Mouse (Mus musculus): Measurements from ENCODE around the gene Kctd21. TPM values are rescaled to one million over a fixed set of nuclear protein-coding genes. Genes with fewer than 3 reads are reported as not detected.

Kctd21 gene
- polyA plus RNA-seq, 1 experiment from 2014 or later, result 2.2 TPM

- H3K9ac ChIP-seq (ENCODE audit: low read depth, low read length), result no peak overlapping the region
- H3K27me3 ChIP-seq (replicated peaks; ENCODE audit: control insufficient read depth, insufficient read depth, low read length), result no peaks in the 10 kb centered on the region
- H3K27ac ChIP-seq (ENCODE audit: low read depth, low read length), result no peak overlapping the region
- no peak for DNase-seq (ENCODE audit: low spot score)
- WGBS, result 89% methylated on average over 7 of the region's 7 CpGs
- H3K4me1 ChIP-seq (replicated peaks; ENCODE audit: control insufficient read depth, insufficient read depth, low read length), result peaks cover 13% of the 10 kb centered on the region
- no peak for ATAC-seq (replicated peaks; ENCODE audit: low FRiP score)
- no peaks in the 10 kb centered on the region for H3K36me3 ChIP-seq (ENCODE audit: control insufficient read depth, insufficient read depth, low read length)
- no peak overlapping the region for H3K4me2 ChIP-seq
- no peaks in the 10 kb centered on the region for H3K9me3 ChIP-seq (ENCODE audit: control insufficient read depth, low read length)
- no peak overlapping the region for H3K4me3 ChIP-seq (ENCODE audit: low read depth, low read length)
Measured at GRCm38 (mm10) chr7:97339623-97340022, 7.5 kb downstream of the Kctd21 start.

DNA sequence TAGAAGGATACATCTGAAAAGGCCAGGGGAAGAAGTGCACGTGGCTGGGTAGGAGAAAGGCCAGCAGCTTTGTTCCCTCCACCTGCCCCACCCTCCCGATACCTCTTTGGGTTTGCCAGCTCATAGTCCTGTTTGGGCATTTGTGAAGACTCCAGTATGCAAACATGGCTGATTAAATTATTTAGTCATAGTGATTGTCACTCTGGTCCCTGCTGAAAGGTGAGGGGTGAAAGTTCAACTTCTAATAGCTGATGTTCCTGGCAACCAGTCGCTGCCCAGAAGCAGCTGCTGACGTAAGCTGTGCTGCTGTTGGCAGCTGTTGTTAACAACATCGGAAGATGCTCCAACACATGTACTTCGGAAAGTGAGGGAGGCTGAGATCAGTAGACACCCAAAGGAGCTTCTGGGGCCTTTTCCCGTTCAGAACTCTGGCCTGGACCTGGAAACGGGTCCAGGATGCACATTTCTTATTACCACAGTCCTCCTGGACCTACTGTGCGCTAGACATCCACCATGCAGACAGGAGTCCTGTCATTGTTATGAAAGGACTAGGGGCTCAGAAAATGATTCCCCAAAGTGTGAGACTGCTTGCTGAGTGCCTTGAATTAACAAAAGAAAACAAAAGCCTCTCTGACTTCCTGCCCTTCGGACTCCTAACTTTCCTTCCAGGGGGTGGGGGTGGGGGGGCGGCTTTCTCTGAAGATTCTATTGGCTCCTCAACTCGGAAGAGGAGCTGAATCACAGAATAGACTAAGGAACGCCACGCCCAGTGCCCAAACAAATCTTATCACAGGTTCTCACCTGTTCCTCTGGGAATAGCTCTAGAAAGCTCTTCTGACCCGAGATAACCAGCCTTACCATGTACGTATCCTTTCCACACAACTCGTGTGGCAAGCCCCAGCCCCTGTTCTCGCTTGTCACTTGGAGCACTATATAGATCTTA lies 9.1 kb downstream of the Kctd21 start:
- 51% methylated on average over 18 of the region's 18 CpGs for WGBS
- H3K9me3 ChIP-seq (ENCODE audit: control insufficient read depth, low read length), result no peaks in the 10 kb centered on the region
- DNase-seq (ENCODE audit: low spot score), result no peak

GRCm38 (mm10) chr7:97342961-97343360 lies 10.8 kb downstream of the Kctd21 start:
- Histone ChIP-seq H3K36me3 (ENCODE audit: control insufficient read depth, insufficient read depth, low read length) (no peaks in the 10 kb centered on the region), H3K4me2 (no peak overlapping the region), H3K27me3 (replicated peaks; ENCODE audit: control insufficient read depth, insufficient read depth, low read length) (no peaks in the 10 kb centered on the region), H3K9ac (ENCODE audit: low read depth, low read length) (no peak overlapping the region), H3K27ac (ENCODE audit: low read depth, low read length) (no peak overlapping the region), H3K9me3 (ENCODE audit: control insufficient read depth, low read length) (no peaks in the 10 kb centered on the region), H3K4me3 (ENCODE audit: low read depth, low read length) (no peak overlapping the region), H3K4me1 (replicated peaks; ENCODE audit: control insufficient read depth, insufficient read depth, low read length) (peaks cover 14% of the 10 kb centered on the region)
- no peak for DNase-seq (ENCODE audit: low spot score)
- ATAC-seq (replicated peaks; ENCODE audit: low FRiP score), result no peak
- 38% methylated on average over 2 of the region's 2 CpGs for WGBS

More for the DNA sequence above, 9.1 kb downstream of the Kctd21 start:
- H3K27me3 ChIP-seq (replicated peaks; ENCODE audit: control insufficient read depth, insufficient read depth, low read length), result no peaks in the 10 kb centered on the region
- H3K27ac ChIP-seq (ENCODE audit: low read depth, low read length), result no peak overlapping the region
- no peak overlapping the region for H3K4me3 ChIP-seq (ENCODE audit: low read depth, low read length)
- no peak; the same call in 1 of the 2 replicates for ATAC-seq (replicated peaks; ENCODE audit: low FRiP score)
- H3K36me3 ChIP-seq (ENCODE audit: control insufficient read depth, insufficient read depth, low read length), result no peaks in the 10 kb centered on the region
- no peak overlapping the region for H3K9ac ChIP-seq (ENCODE audit: low read depth, low read length)
- H3K4me2 ChIP-seq, result no peak overlapping the region
- H3K4me1 ChIP-seq (replicated peaks; ENCODE audit: control insufficient read depth, insufficient read depth, low read length), result peaks cover 13% of the 10 kb centered on the region

DNA sequence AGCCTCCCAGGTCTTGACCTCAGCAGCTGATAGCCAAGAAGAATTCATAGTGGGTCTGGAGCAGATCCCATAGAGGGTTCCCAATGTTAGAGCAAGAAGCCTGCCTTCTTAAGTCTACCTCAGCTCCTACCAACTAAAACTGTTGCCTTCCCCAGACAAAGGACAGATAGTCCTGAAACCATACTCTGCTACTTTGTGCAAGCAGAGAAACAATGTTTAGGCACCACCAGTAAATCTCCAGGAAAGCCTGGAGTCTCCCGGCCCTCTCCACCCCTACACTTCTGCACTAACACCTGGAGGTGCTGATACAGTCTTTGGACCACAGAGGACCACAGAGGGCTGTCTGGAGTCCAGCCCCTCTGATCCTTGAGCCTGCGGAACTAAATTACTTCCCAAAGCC lies 12.5 kb downstream of the Kctd21 start:
- Histone ChIP-seq H3K27ac (ENCODE audit: low read depth, low read length) (no peak overlapping the region), H3K4me3 (ENCODE audit: low read depth, low read length) (no peak overlapping the region), H3K4me1 (replicated peaks; ENCODE audit: control insufficient read depth, insufficient read depth, low read length) (peaks cover 10% of the 10 kb centered on the region; the same call in 1 of the 2 replicates), H3K4me2 (no peak overlapping the region), H3K9ac (ENCODE audit: low read depth, low read length) (no peak overlapping the region), H3K9me3 (ENCODE audit: control insufficient read depth, low read length) (no peaks in the 10 kb centered on the region), H3K36me3 (ENCODE audit: control insufficient read depth, insufficient read depth, low read length) (no peaks in the 10 kb centered on the region), H3K27me3 (replicated peaks; ENCODE audit: control insufficient read depth, insufficient read depth, low read length) (no peaks in the 10 kb centered on the region)
- DNase-seq (ENCODE audit: low spot score) (no peak), ATAC-seq (replicated peaks; ENCODE audit: low FRiP score) (no peak)
- WGBS, result 84% methylated on average over 2 of the region's 2 CpGs

- peaks cover 10% of the 10 kb centered on the region; the same call in 1 of the 2 replicates for H3K4me1 ChIP-seq (replicated peaks; ENCODE audit: control insufficient read depth, insufficient read depth, low read length)
- no peak overlapping the region for H3K27ac ChIP-seq (ENCODE audit: low read depth, low read length)
- no peak overlapping the region for H3K4me2 ChIP-seq
- WGBS, result 66% methylated on average over 10 of the region's 10 CpGs
- no peaks in the 10 kb centered on the region for H3K36me3 ChIP-seq (ENCODE audit: control insufficient read depth, insufficient read depth, low read length)
- H3K9ac ChIP-seq (ENCODE audit: low read depth, low read length), result no peak overlapping the region
- H3K27me3 ChIP-seq (replicated peaks; ENCODE audit: control insufficient read depth, insufficient read depth, low read length), result no peaks in the 10 kb centered on the region
- H3K9me3 ChIP-seq (ENCODE audit: control insufficient read depth, low read length), result no peaks in the 10 kb centered on the region
- DNase-seq (ENCODE audit: low spot score) (no peak), ATAC-seq (replicated peaks; ENCODE audit: low FRiP score) (no peak)
- H3K4me3 ChIP-seq (ENCODE audit: low read depth, low read length), result no peak overlapping the region
Measured at GRCm38 (mm10) chr7:97345229-97345871, 13.2 kb downstream of the Kctd21 start.

DNA sequence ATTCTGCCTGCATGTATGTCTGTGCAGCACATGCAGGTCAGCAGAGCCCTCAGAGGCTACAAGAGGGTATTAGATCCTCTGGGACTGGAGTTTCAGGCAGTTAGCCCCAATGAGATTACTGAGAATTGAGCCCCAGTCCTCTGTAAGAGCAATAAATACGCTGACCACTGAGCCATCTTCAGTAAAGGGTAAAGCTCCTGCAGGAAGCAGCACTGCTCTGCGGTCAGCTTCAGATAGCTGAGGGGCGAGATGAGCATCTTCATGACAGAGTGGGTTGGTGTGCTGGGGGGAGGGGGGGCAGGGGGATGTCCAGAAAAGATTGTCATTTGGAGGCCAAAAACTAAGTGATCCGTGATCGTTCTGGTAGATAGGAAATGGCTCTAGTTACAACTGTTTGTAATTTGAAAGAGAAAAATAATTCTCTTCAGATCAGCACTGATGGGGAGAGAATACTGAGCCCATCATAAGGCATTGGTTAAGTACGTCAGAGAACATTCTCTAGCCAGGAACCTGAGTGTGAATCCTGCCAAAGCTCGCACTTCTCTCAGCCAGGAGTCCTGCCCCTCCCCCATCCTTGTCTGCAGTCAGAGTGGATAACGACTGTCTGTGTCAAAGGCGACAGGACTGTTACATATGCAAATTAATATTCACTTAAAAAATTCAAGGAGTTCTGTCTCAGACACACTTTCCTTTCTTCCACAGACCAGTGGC lies 14.1 kb downstream of the Kctd21 start:
- WGBS, result 52% methylated on average over 9 of the region's 9 CpGs

DNA sequence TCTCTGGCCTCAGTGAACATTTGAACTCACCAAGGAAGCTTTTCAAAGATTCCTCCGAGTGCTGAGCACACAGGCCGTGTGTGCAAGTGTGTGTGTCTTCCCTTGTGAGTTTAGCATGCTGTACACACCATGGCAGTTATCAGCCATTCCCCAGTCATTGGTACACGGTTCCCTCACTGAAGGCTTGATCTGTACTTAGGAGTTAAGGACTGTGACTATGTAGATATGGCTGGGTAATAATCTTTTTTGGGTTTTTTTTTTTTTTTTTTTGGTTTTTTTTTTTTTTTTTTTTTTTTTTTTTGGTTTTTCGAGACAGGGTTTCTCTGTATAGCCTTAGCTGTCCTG lies 14.7 kb downstream of the Kctd21 start:
- WGBS, result 58% methylated on average over 4 of the region's 4 CpGs
- H3K36me3 ChIP-seq (ENCODE audit: control insufficient read depth, insufficient read depth, low read length), result no peaks in the 10 kb centered on the region

More for the DNA sequence above, 14.1 kb downstream of the Kctd21 start:
- ATAC-seq (replicated peaks; ENCODE audit: low FRiP score) (peak; percentile 43), DNase-seq (ENCODE audit: low spot score) (no peak)
- peak overlapping the region; percentile 15; the same call in 1 of the 2 replicates for H3K4me2 ChIP-seq
- no peak overlapping the region for H3K4me3 ChIP-seq (ENCODE audit: low read depth, low read length)
- H3K9me3 ChIP-seq (ENCODE audit: control insufficient read depth, low read length), result no peaks in the 10 kb centered on the region
- no peak overlapping the region for H3K9ac ChIP-seq (ENCODE audit: low read depth, low read length)
- H3K27me3 ChIP-seq (replicated peaks; ENCODE audit: control insufficient read depth, insufficient read depth, low read length), result no peaks in the 10 kb centered on the region
- peak overlapping the region; percentile 9; the same call in 1 of the 2 replicates for H3K27ac ChIP-seq (ENCODE audit: low read depth, low read length)
- no peaks in the 10 kb centered on the region for H3K36me3 ChIP-seq (ENCODE audit: control insufficient read depth, insufficient read depth, low read length)
- H3K4me1 ChIP-seq (replicated peaks; ENCODE audit: control insufficient read depth, insufficient read depth, low read length), result peaks cover 10% of the 10 kb centered on the region; the same call in 1 of the 2 replicates

DNA sequence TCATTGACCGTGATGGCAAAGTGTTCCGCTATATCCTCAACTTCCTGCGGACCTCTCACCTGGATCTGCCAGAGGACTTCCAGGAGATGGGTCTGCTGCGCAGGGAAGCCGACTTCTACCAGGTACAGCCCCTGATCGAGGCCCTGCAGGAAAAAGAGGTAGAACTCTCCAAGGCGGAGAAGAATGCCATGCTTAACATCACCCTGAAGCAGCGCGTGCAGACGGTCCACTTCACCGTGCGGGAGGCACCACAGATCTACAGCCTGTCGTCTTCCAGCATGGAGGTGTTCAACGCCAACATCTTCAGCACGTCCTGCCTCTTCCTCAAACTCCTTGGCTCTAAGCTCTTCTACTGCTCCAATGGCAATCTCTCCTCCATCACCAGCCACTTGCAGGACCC lies 15.3 kb downstream of the Kctd21 start:
- H3K4me1 ChIP-seq (replicated peaks; ENCODE audit: control insufficient read depth, insufficient read depth, low read length), result 0 out of 2 replicates have a peak, but pooled peaks cover 5% of the 10 kb centered on the region
- no peak overlapping the region for H3K4me2 ChIP-seq
- no peaks in the 10 kb centered on the region for H3K27me3 ChIP-seq (replicated peaks; ENCODE audit: control insufficient read depth, insufficient read depth, low read length)
- H3K36me3 ChIP-seq (ENCODE audit: control insufficient read depth, insufficient read depth, low read length), result no peaks in the 10 kb centered on the region
- ATAC-seq (replicated peaks; ENCODE audit: low FRiP score), result no peak
- no peak for DNase-seq (ENCODE audit: low spot score)
- H3K27ac ChIP-seq (ENCODE audit: low read depth, low read length), result no peak overlapping the region
- H3K4me3 ChIP-seq (ENCODE audit: low read depth, low read length), result no peak overlapping the region
- WGBS, result 93% methylated on average over 15 of the region's 15 CpGs
- no peak overlapping the region for H3K9ac ChIP-seq (ENCODE audit: low read depth, low read length)
- H3K9me3 ChIP-seq (ENCODE audit: control insufficient read depth, low read length), result no peaks in the 10 kb centered on the region

More for the DNA sequence above, 14.7 kb downstream of the Kctd21 start:
- peak overlapping the region; percentile 15; the same call in 1 of the 2 replicates for H3K4me2 ChIP-seq
- no peaks in the 10 kb centered on the region for H3K9me3 ChIP-seq (ENCODE audit: control insufficient read depth, low read length)
- DNase-seq (ENCODE audit: low spot score) (no peak), ATAC-seq (replicated peaks; ENCODE audit: low FRiP score) (peak; percentile 87)
- H3K9ac ChIP-seq (ENCODE audit: low read depth, low read length), result no peak overlapping the region
- H3K4me3 ChIP-seq (ENCODE audit: low read depth, low read length), result no peak overlapping the region
- H3K27ac ChIP-seq (ENCODE audit: low read depth, low read length), result peak overlapping the region; percentile 9; the same call in 1 of the 2 replicates
- H3K4me1 ChIP-seq (replicated peaks; ENCODE audit: control insufficient read depth, insufficient read depth, low read length), result peaks cover 5% of the 10 kb centered on the region; the same call in 1 of the 2 replicates
- no peaks in the 10 kb centered on the region for H3K27me3 ChIP-seq (replicated peaks; ENCODE audit: control insufficient read depth, insufficient read depth, low read length)
